Mouse (Mus musculus) bone marrow, adult 2 months (tissue): ENCODE results near the gene Klhl9.
"Not testable (repeated sequence)": the region's sequence is repeated elsewhere in the genome, so short reads cannot be mapped to it uniquely, and the experiment has no call there.

Source experiments
- CTCF ChIP-seq: fragments of 200-500 bp; IDR thresholded peaks from 2 replicates; pipeline ENCODE4 v1.5.1; 2011; ENCODE audit warnings: low read length, control low read depth; ENCODE audit not compliant: control insufficient read depth, insufficient read depth
- POLR2A ChIP-seq: fragments of 200-500 bp; IDR thresholded peaks from 2 replicates; pipeline ENCODE4 v1.6.1; 2011; ENCODE audit warnings: low read depth, mild to moderate bottlenecking, control low read depth, low read length, borderline replicate concordance; ENCODE audit not compliant: control insufficient read depth

- not testable (repeated sequence) for TF ChIP-seq POLR2A, CTCF
These were observed 40.1 kb upstream of the Klhl9 start for GRCm38 (mm10) chr4:88762341-88762740.
